Mouse (Mus musculus) midbrain, embryonic 12.5 days (tissue): ENCODE measurements around the gene Gatad2b. TPM values are rescaled to one million over a fixed set of nuclear protein-coding genes. Genes with fewer than 3 reads are reported as not detected.

Experiments used
- ATAC-seq: fragments of 200-750 bp; cut with Nextera tagmentation; 2 replicates; pipeline ENCODE4 v1.8.0; 2017; ENCODE audit warnings: low read depth, moderate TSS enrichment, moderate library complexity; ENCODE audit not compliant: low FRiP score
- H3K27ac ChIP-seq: fragments of 300-500 bp; sonication (generic); replicated peaks from 2 replicates; pipeline ENCODE4 v1.5.1; 2016; ENCODE audit warnings: mild to moderate bottlenecking
- H3K27me3 ChIP-seq: fragments of 300-500 bp; sonication (generic); 2 replicates; pipeline ENCODE4 v1.6.1; 2016; ENCODE audit warnings: mild to moderate bottlenecking
- H3K36me3 ChIP-seq: fragments of 300-500 bp; sonication (generic); 2 replicates; pipeline ENCODE4 v1.6.1; 2016
- H3K4me1 ChIP-seq: fragments of 300-500 bp; sonication (generic); 2 replicates; pipeline ENCODE4 v1.6.1; 2016
- H3K4me2 ChIP-seq: fragments of 300-500 bp; sonication (generic); replicated peaks from 2 replicates; pipeline ENCODE4 v1.6.1; 2016; ENCODE audit warnings: mild to moderate bottlenecking, moderate library complexity
- H3K4me3 ChIP-seq: fragments of 300-500 bp; sonication (generic); 2 replicates; pipeline ENCODE4 v1.5.1; 2016; ENCODE audit warnings: mild to moderate bottlenecking
- H3K9ac ChIP-seq: fragments of 300-500 bp; sonication (generic); replicated peaks from 2 replicates; pipeline ENCODE4 v1.6.1; 2016; ENCODE audit warnings: mild to moderate bottlenecking, moderate library complexity
- H3K9me3 ChIP-seq: fragments of 300-500 bp; sonication (generic); 2 replicates; pipeline ENCODE4 v1.6.1; 2016; ENCODE audit warnings: mild to moderate bottlenecking
- WGBS: fragments of 180-500 bp; shearing (Covaris S2); methylation state at CpG from one replicate; pipeline ENCODE4 v1.1.7; 2016; 5-methylcytosine and 5-hydroxymethylcytosine counted together
- microRNA-seq: library from miRNA; unstranded; fragments of <30 nt; microRNA quantifications from one replicate; pipeline ENCODE4, GENCODE M21; 2017
- polyA plus RNA-seq: library from polyadenylated mRNA; unstranded; fragments of >200 nt; fragmentation: Nextera tagmentation; extraction: Ambion mirVana; gene quantifications from 2 replicates; pipeline ENCODE4 v1.2.1, GENCODE M21; 2016

The Gatad2b gene
- polyA plus RNA-seq, 1 experiment from 2014 or later, result 15.9 TPM

- no peak for ATAC-seq
- Histone ChIP-seq H3K27ac (no peak overlapping the region), H3K4me1 (no peaks in the 10 kb centered on the region), H3K4me2 (no peak overlapping the region), H3K4me3 (no peak overlapping the region), H3K36me3 (peaks cover 94% of the 10 kb centered on the region), H3K9me3 (no peaks in the 10 kb centered on the region), H3K27me3 (no peaks in the 10 kb centered on the region), H3K9ac (no peak overlapping the region)
- 93% methylated on average over 3 of the region's 3 CpGs for WGBS
These were observed 115.7 kb downstream of the Gatad2b start for GRCm38 (mm10) chr3:90408721-90409120.

- Histone ChIP-seq H3K36me3 (peaks cover 94% of the 10 kb centered on the region), H3K4me2 (no peak overlapping the region), H3K4me1 (no peaks in the 10 kb centered on the region), H3K27ac (no peak overlapping the region), H3K9ac (no peak overlapping the region), H3K27me3 (no peaks in the 10 kb centered on the region), H3K4me3 (no peak overlapping the region), H3K9me3 (no peaks in the 10 kb centered on the region)
- ATAC-seq, result 0 out of 2 replicates have a peak, but pooled peaks have one; percentile 56
- 53% methylated on average over 5 of the region's 5 CpGs for WGBS
These were observed 119.5 kb downstream of the Gatad2b start for GRCm38 (mm10) chr3:90412312-90413010.

GRCm38 (mm10) chr3:90413011-90413396 is 120.0 kb downstream of the Gatad2b start:
- no peak overlapping the region for H3K27ac ChIP-seq
- 78% methylated on average over 3 of the region's 3 CpGs for WGBS
- H3K36me3 ChIP-seq, result peaks cover 94% of the 10 kb centered on the region
- H3K4me2 ChIP-seq, result no peak overlapping the region
- H3K27me3 ChIP-seq, result no peaks in the 10 kb centered on the region
- H3K4me3 ChIP-seq, result no peak overlapping the region
- ATAC-seq, result 0 out of 2 replicates have a peak, but pooled peaks have one; percentile 6
- no peaks in the 10 kb centered on the region for H3K4me1 ChIP-seq
- no peaks in the 10 kb centered on the region for H3K9me3 ChIP-seq
- H3K9ac ChIP-seq, result no peak overlapping the region

Small RNA genes within 50 kb of the gene (microRNA-seq; reads per million reads assigned to microRNA genes)
- not detected for gene Mir7012

Other genes with a start within 250 kb of the Gatad2b start
- gene 4933434E20Rik, start 241.5 kb upstream of the Gatad2b start, polyA plus RNA-seq, result 185 and 204 TPM in 2 replicates
- 207 and 222 TPM in 2 replicates for gene Ubap2l, start 240.6 kb upstream of the Gatad2b start, polyA plus RNA-seq
- gene Tpm3, start 220.5 kb upstream of the Gatad2b start, polyA plus RNA-seq, result 454 and 459 TPM in 2 replicates
- 0.54 and 0.57 TPM in 2 replicates for gene Nup210l, start 189.0 kb upstream of the Gatad2b start, polyA plus RNA-seq
- 962 and 971 TPM in 2 replicates for gene Rps27, start 79.5 kb upstream of the Gatad2b start, polyA plus RNA-seq
- gene Rab13, start 79.5 kb upstream of the Gatad2b start, polyA plus RNA-seq, result 21.3 and 24.2 TPM in 2 replicates
- gene Jtb, start 61.6 kb upstream of the Gatad2b start, polyA plus RNA-seq, result 96.1 and 97.8 TPM in 2 replicates
- gene Creb3l4, start 49.7 kb upstream of the Gatad2b start, polyA plus RNA-seq, result 3.8 and 3.9 TPM in 2 replicates
- gene Slc39a1, start 45.0 kb upstream of the Gatad2b start, polyA plus RNA-seq, result 50.5 and 55.1 TPM in 2 replicates
- gene Crtc2, start 39.0 kb upstream of the Gatad2b start, polyA plus RNA-seq, result 21.5 and 21.7 TPM in 2 replicates
- gene Dennd4b, start 28.0 kb upstream of the Gatad2b start, polyA plus RNA-seq, result 6.6 and 6.9 TPM in 2 replicates
- 15.8 and 22.0 TPM in 2 replicates for gene Slc27a3, start 96.8 kb downstream of the Gatad2b start, polyA plus RNA-seq
- 42.4 and 44.3 TPM in 2 replicates for gene Ints3, start 140.4 kb downstream of the Gatad2b start, polyA plus RNA-seq
- 2.5 and 2.6 TPM in 2 replicates for gene Npr1, start 172.7 kb downstream of the Gatad2b start, polyA plus RNA-seq
- 319 and 328 TPM in 2 replicates for gene Ilf2, start 182.9 kb downstream of the Gatad2b start, polyA plus RNA-seq
- gene Snapin, start 197.9 kb downstream of the Gatad2b start, polyA plus RNA-seq, result 78.4 and 79.8 TPM in 2 replicates
- 220 and 221 TPM in 2 replicates for gene Chtop, start 216.3 kb downstream of the Gatad2b start, polyA plus RNA-seq
- gene S100a1, start 221.2 kb downstream of the Gatad2b start, polyA plus RNA-seq, result 4.5 and 6.4 TPM in 2 replicates
- gene S100a13, start 221.3 kb downstream of the Gatad2b start, polyA plus RNA-seq, result 12.1 TPM in 2 replicates
- not detected in 2 replicates for gene S100a14, start 233.7 kb downstream of the Gatad2b start, polyA plus RNA-seq
- gene S100a16, start 244.1 kb downstream of the Gatad2b start, polyA plus RNA-seq, result 33.5 and 41.9 TPM in 2 replicates